Mouse (Mus musculus) monocyte, adult 2 months (primary cell): ENCODE data around the gene Cct3.
"Not testable (repeated sequence)": the region's sequence is repeated elsewhere in the genome, so short reads cannot be mapped to it uniquely, and the experiment has no call there.

Experiments used
- DNase-seq, 2 experiments: peaks; one replicate each; pipeline ENCODE4 v3.0.0; 2022; ENCODE audit warnings: low spot score in 2 of 2, low read depth in 1 of 2

Cct3 gene

DNA sequence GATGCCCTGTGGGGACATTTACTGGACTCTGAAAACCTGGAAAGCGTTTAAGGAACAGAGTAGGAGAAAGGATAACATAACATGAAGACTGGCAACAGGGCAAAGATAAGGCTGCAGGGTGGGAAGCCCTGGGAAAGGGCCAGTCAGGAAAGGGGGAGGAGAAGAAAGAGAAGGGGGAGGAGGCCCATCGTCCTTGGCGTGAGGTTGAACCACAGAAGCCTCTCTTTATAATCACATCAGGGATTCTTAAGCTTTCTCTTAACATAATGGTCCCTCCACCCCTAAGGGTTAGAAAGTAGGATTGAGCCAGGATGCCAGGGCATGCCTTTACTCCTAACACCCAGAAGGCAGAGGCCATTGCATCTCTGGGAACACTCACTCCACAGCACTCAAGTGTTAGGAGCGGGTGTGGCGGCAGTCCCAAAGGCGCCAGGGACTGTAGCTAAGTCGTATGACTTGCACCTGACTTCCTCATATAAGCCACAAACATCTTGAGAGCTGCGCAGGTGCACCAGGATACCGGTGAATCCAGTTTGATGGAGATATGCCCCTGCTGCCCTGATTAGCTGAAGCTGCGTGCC lies 8.7 kb upstream of the Cct3 start:
- DNase-seq: not testable (repeated sequence)

DNA sequence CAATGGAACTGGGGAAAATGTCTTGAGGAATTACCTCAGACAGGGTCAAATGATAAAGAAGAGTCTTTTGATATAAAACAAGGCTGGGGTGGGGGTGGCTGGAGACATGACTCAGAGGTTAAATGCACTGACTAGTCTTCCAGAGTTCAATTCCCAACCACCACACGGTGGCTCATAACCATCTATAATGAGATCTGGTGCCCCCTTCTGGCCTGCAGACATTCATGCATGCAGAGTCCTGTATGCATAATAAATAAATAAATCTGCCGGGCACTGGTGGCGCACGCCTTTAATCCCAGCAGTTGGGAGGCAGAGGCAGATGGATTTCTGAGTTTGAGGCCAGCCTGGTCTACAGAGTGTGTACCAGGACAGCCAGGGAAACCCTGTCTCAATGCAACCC lies 4.9 kb upstream of the Cct3 start:
- no peak for DNase-seq

DNA sequence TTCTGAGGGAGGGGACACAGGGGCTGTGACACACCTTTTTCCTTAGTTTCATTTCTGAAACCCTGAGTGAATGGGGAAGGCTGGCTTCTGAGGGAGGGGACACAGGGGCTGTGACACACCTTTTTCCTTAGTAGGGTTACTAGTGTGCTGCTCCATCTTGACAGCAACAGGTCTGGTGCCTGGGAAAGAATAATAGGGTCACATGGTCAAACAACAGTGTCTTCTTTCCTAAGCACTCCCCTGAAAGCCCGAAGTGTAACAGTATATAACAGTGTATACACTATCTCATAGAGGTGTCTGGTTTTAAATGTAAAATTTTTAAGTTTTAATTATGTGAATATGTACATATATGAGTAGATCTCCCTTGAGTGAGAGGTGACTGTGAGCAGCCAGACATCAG lies 1.6 kb upstream of the Cct3 start:
- DNase-seq: not testable (repeated sequence)

DNA sequence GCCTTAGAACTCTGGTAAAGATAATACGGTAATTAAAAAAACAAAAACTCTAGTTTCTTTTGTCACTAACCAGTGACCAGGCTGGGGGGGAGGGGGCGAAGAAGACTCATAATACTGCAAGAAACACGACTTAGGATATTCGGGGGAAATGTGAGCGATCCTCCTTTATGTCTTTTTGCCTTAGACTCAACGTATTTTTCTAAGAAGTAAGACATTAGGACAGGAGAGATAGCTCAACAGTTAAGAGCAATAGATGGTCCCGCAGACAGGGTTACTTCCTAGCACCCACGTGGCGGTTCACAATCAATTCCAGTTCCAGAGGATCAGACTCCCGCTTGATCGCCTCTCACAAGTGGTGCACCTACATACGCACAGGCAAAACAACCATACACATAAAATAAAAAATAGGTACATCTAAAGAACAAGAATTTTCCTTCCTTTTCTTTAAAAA lies 781 bp upstream of the Cct3 start:
- peak in 1 of 2 experiments; percentile 4 for DNase-seq

DNA sequence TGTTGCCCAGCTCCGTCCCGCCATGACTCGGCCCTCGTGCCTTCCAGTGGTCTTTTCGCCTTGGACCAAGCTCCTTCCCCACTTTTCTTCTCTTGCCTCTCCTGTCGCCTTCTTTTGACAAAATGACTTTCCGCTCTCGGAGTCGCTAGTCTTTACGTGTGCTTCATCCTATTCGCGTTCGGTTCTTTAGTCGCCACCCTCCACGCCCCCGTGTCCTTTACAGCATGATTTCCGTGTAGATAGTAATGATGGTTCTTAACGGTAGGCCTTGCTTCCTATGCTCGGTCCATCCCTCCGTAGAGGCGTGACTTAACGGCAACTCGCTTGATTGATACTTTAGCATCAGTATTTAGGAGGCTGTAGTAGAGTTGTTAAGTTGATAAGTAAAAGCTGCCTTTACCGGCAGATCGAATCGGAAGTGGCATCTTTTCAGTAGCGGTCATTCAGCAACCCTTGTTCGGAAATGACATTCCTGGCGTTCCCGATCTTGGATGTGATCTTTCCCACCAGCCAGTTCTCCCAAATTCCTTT lies 470 bp downstream of the Cct3 start:
- no peak for DNase-seq

DNA sequence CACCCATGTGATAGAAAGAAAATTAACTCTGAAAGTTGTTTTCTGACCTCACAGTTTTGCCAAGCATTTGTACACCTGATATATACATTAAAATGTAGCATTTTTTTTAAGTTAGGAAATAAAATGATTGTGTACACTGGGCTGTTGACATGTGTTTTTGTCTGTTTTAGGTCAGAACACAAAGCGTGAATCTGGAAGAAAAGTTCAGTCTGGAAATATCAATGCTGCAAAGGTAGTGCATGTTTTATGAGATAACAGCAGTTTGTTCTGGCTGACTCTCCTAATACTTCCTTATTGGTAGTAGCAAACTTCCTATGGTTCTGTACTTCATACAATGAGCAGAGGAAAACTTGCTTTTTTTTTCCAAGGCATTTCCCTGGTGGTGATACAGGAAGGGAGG lies 2.3 kb downstream of the Cct3 start:
- no peak for DNase-seq

DNA sequence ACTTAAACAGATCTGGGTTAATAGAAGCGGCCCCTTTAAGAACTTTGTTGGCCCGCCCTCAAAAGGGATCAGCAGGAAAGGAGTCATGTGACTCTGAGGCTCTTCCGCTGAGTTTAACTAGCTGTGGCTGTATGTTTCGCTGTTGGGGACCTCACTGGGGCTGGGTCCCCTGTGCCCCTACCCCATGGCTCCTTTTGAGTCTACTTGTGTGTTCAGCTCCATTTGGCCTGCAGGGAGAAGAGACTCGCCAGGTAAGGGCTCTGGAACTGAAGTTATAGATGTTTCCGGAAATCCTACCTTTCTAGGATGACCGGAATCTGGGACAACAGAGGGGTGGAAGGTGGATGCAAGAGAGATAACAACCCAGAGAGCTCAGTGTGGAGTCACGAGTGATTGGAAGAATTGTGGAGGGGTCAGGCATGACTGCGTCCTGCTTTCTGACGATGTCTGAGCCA lies 28.1 kb downstream of the Cct3 start, which contains the start of gene Glmp:
Gene Glmp (plus strand): TSS at position 73 of the 455 bp plus-strand sequence.
- no peak for DNase-seq

DNA sequence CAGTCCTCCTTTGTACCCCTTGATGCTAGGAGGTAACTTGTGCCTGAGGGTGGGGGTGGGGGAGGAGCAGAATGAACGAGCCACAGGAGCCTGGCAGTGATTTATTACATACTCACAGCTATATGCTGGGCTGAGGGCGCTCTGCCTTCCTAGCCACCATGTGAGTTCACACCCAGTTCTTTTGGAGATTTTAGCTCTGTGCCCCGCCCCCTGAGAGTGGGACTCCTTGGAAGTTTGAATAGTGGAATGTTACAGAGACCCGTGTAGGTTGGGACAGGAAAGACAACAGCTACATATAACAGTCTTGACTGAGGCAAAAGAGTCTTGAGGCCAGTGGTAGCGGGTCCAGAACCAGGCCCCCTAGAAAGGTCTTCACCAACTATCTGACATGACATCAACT lies 32.0 kb downstream of the Cct3 start:
- DNase-seq: no peak

DNA sequence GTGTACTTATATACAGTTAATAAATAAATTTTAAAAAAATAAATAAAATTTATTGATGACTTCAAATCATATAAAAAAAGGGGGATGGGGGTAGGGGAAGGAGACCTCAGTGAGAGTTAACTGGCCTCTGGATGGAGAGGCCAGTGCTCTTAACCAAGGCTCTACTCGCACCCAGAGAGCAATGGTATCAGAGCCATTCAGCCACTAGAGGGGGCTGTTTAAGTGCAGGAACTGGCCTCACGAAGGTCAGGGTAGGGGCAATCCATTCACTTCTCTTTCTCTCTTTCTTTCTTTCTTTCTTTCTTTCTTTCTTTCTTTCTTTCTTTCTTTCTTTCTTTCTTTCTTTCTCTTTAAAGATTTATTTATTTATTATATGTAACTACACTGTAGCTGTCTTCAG lies 34.4 kb downstream of the Cct3 start:
- peak in 1 of 2 experiments; percentile 30 for DNase-seq

DNA sequence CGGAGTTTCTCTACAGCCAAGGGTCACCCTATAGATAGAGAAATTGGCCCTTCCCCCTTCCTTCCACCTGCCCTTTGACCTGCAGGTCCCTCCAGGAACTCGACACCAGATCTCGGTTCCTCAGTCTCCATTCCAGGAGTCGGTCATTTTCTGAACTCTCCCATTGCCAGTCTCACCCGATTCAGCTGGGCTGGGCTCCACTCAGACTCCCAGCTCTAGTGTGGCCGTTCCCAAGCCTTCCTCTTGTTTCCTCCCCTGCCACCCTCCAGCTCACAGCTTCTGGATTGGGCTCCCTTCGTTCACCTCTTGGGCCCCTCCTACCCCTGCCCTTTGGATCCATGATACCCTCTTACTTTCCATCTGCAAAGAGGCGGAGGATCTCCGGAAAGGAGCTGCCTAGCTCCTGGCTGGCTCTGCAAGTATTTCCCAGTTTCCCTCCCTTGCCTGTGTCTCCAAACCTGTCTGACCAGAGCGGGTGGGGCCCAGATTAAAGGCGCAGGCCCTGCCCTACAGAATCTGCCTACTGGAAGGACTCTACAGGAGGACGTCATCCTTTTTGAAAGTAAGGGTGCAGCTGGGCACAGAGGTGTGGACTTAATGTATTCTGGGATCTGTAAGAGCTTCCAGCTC lies 37.2 kb downstream of the Cct3 start:
- DNase-seq: no peak

DNA sequence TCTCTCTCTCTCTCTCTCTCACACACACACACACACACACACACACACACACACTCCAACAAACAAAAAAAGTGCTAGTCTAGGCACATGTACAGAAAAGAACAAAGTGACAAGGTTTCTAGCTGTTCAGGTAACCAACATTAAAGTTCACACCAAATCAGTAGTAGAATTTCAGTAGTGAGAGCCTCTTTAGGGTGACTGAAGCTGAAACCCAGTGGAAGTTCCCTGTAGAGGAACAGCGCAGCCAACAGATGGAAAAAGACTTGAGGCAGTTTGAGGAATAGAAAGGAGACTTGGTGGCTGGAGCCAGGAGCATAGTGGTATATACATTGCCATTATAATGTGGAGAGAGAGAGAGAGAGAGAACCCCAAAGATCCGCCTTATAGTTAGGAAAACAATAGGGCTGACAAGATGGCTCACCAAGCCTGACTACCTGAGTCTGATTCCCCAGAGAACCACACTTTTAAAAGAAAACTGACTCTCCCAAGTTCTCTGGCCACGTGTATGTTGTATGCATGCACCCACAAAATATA lies 38.1 kb downstream of the Cct3 start:
- no peak for DNase-seq

DNA sequence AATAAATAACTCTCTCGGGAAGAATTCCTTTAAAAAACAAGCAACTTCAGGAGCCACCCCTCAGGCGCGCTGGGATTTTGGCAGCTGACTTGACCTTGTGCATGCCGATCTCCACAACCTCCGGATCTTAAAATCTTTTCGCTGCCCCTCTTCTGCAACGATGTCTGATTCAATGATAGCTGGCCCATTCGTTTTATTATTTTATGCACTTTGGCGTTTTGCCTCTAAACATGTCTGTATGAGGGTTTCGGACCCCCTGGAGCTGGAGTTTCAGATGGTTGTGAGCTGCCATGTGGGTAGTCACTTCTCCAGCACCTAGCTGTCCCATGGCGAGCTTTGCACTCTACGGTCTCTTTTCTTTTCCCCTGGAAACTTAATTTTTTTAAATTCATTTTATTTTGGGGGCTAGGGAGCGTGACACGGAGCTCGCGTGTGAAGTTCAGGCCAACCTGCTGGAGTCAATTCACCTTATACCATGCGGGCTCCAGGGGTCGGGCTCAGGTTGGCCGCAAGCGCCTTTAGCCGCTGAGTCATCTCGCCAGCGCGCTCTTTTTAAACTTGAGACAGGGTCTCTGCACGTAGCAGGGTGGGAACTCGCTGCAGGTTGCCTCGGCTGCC lies 38.6 kb downstream of the Cct3 start:
- no peak for DNase-seq

DNA sequence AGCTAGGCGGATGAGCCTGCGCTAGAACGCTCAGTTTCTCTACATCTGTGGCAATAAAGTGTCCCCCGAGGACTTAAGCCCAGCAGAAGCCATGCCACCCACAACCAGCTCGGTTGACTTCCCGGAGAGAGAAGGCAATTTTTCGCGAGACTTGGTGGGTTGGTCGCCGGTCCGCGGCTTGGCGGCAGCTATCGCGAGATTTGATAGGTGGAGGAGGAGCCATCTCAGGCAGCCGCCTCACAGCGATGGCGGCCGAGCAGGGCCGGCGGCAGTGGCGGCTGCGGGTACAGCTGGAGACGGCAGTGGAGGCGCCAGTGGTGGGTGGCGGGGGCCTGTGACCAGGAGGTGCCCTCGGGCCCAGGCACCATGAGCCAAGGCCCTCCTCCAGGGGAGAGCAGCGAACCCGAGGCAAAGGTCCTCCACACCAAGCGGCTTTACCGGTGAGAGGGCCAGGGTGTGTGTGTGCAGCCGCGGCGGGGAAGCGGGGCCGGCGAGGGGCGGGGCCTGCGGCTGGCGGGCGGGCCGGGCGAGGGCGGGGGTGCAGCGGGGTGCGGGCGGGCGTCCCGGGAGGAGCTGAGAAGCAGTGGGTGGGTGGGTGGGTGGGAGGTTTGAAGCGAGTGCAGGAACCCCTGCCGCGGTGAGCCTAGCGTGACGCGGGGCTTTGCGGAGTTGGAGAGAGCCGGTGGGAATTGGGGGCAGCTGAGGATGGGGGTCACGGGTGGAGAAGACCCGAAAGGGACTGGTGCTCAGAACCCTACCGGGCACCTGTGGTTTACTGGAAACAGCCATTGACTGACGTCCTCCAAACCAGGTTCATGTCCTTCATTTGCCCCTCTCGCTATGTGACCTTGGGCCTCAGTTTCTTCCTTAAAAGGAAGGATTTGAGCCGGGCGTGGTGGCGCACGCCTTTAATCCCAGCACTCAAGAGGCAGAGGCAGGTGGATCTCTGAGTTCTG lies 39.4 kb downstream of the Cct3 start, which contains the start of the genes Tmem79 and Smg5:
Gene Tmem79 (minus strand): TSS at position 91 of the 956 bp plus-strand sequence.
Gene Smg5 (plus strand): TSS at position 203 of the 956 bp plus-strand sequence.
- DNase-seq: peak; percentile 93 to 96

DNA sequence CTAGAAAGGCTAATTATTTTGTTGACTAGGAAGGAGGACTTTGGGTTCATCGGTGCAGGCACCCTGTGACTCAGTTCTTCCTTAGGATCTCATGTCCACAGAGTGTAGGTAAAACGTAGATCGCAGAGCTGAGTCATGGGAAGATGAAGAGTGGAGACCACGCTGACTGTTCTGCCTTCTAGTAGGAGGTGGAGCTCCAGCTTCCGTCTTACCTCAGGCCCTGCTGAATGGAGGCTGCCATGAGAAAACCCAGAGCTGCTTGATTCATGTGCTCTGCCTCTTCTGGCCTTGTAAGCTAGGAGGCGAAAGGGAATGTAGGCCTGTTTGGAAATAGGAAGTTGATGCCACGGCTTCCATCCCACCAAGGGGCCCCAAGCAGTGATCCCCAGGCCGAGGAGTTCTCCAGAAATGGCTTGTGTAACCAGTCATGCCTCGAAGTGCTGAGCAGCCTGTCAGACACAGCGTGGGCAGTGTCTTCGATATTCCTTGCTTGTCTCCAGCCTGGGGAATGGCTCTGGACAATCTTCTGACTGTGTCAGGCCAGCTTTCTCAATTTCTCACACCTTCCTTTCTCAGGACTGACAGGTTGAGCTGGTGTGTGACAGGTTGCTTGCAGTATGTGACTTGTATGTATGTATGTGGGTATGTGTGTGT lies 40.6 kb downstream of the Cct3 start:
- no peak for DNase-seq

DNA sequence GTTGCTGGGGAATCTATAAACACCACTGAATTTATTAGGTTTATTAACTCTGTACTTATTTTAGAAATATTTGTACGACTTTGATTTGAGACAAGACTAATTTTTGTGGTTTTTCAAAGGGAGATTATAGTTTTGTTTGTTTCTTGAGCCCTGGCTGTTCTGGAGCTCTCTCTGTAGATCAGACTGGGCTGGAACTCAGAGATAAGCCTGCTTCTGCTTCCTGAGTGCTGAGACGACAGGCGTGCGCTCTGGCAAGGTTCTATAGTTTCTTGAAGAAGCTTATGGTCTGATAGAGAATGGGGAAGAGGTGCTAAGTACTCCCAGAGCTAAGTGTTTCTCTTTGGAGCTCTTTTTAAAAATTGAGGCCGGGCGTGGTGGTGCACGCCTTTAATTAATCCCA lies 41.4 kb downstream of the Cct3 start:
- no peak for DNase-seq

DNA sequence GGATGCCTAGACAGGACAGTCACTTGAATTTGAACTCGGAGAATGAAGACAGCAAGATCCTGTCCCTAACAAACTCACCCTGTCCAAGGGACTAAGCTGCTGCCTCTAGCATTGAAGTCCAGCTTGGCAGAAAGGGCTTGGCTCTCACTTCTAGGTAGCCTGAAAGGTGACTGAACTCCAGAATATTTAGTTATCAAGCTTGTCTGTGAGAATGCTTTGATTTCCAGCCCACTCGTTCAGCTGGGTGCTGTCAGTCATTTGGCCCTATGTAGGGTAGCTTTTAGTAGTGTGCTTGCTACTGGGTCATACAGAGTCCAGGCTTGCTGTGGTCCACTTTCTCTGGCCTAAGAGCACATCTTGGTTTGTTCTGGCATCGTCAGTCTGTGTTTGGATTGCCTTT lies 42.1 kb downstream of the Cct3 start:
- no peak for DNase-seq

DNA sequence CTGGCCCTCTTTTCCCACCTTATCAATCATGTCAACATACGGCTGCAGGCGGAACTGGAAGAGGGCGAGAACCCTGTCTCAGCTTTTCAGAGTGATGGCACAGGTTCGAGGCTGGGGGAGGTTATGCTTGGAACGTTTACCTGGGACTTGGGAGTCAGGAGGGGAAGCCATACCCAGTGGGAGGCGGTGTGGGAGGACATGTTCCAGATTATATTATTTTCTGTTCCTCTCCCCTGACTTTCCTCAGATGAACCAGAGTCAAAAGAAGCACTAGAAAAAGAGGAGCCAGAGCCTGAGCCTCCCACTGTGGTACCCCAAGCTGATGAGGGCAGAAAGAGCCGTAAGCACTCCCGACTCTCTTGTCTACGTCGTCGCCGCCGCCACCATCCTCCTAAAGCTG lies 53.8 kb downstream of the Cct3 start:
- DNase-seq: no peak

DNA sequence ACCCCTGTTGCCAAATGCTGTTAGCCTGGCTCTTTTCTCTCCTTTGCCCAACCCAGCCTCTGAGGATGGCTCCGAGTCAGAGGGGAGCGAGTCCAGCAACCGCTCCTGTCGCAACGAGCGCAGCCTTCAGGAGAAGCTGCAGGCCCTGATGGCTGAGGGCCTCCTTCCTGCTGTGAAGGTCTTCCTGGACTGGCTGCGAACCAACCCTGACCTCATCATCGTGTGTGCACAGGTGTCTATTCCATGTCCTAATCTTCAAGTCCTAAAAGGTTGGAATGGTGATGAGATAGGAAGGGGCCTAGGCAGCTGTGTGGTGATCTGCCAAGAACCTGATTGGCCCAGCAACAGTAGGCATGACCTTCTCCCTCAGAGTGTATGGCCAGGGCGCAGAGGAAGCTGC lies 56.0 kb downstream of the Cct3 start:
- no peak for DNase-seq

DNA sequence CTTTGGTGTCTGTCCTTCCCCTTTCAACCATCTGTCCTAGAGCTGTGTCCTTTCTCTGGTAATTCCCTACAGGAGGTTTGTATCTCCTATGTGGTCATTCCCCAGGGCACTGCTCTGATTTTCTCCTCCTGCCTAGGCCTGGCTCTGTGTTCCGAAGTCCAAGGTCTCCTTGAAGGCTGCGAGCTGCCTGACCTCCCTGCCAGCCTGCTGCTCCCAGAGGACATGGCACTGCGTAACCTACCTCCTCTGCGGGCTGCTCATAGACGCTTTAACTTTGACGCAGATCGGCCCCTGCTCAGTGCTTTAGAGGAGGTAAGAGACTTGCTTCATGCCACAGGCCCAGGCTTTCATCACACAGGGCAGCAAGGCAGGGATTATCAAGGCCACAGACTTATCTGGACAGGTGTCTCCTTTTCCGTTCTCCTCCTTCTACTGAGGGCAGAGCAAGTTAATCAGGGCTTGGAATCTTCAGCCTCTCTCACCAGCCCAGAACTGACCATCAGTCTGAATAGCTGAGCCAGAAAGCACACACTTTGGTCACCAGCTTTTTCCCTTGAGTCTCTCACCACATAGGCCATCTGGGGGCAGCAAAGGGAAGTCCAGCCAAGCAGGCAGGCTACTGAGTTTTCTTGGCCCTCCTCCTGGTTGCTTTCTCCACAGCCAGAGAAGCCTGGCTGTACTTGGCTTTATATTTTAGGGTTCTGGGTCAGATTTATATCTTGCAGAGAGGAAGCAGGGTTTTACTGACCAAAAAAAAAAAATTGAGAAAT lies 57.7 kb downstream of the Cct3 start:
- no peak for DNase-seq
